Mouse (Mus musculus): ENCODE measurements around the gene Ssx2ip.

The Ssx2ip gene

GRCm38 (mm10) chr3:146404311-146405201 is at the start of gene Ssx2ip:
Gene Ssx2ip, plus strand, starts transcription at chr3:146404642.
- DNase-seq (ENCODE audit: low read depth, low spot score), result peak; percentile 85

DNA sequence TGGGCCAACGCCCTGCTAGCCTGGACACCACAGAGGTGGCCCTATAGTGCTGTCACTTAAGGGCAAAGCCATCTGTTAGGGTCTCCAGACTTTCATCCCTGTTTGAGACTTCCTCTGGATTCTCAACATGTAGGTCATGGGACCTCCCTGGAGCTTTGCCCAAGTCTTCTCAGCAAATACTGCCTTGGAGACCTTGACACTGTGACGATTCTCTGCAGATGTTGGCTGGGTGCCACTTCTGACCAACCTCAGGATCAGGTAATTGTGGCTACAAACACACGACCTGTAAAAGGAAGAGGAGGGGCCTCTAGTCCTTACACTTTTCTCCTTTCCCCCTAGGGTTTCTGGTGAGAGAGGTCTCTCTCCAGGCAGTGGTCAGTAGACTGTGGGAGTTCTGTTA is 49.3 kb upstream of the Ssx2ip start:
- DNase-seq (ENCODE audit: low read depth, low spot score), result no peak

DNA sequence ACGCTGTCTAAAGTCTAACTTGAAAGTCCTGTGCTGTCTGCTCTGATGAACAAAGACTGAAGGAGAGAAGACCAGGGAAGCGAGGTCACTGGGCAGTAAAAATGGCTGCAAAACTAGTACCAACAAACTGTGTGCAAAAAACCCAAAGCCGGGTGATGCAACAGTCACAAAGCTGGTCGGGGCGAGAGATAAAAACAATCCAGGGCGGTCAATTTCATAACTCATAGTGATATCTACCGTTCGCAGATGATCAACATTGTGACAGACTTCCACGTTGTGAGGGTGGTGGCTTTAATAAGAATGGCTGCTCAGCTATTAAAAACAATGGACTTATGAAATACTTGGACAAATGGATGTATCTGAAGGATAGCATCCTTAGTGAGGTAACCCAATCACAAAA is 39.0 kb upstream of the Ssx2ip start:
- no peak for DNase-seq (ENCODE audit: low read depth, low spot score)

GRCm38 (mm10) chr3:146367058-146367457 is 37.4 kb upstream of the Ssx2ip start:
- no peak for DNase-seq (ENCODE audit: low read depth, low spot score)

DNA sequence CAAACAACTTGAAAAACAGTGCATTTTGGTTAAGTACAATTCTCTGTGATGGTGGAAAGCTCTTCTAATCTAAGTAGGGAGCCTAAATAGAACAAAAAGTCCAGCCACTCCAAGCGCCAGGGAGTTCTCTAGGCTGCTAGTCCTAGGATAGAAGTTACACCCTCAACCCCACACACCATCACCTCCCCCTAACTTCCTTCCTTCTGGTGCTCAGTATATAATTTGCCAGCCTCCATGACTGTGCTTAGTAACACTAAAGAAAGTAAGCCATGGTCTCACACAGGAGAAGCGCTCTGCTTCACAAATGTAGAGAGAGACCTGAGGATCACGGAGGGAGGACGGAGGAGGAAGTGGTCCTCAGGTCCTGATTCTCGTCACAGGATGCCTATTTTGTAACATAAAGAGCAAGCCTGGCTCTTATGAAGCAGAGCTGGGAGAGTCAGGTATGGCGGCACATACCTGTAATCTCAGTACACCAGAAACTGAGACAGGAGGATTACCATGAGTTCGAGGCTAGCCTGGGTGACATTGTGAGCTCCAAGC is 33.8 kb upstream of the Ssx2ip start:
- DNase-seq (ENCODE audit: low read depth, low spot score), result peak; percentile 44

DNA sequence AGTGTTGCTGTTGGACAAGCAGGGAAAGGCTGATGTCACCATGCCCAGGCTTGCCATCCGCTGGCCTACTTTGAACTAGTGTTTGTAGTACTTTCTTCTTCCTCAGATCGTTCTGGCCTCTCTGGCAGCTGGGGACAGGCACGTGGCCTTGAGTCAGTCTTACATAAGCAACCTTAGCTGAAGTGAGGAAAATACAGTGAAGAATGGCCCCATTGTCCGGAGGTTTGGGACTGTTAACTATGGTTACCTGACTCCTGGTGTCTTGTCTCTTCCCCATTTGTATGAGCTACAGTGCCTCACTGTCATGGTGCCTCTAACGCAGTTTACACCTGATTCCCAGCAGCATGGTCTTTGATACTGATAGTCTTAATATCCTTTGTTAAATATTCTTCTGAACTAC is 33.2 kb upstream of the Ssx2ip start:
- DNase-seq (ENCODE audit: low read depth, low spot score), result no peak

DNA sequence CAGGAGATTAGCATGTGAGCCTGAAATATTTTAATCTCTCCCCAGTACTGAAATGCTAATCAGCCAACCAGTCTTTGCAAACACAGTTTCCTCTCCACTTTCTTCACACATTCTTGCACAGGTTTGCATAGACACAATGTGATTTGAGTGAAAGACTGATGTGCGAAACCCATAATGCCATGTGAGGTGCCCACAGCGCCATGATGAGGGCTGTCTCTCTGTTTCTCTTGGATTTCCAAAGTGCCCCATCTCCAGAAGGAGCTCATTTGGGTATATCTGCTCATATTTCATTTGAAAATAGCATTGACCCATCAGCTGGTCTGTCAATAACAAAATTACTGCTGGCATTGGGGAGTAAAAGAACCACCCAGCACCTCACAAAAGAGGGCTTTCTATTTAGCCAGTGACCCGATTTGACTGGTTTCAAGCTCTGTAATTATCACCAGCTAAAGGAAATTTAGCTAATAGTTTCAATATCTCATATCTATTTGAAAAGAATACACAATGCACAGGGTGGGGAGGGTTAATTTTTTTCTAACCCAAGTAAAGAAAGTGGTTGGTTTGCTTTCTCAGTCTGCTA is 29.8 kb upstream of the Ssx2ip start:
- no peak for DNase-seq (ENCODE audit: low read depth, low spot score)

DNA sequence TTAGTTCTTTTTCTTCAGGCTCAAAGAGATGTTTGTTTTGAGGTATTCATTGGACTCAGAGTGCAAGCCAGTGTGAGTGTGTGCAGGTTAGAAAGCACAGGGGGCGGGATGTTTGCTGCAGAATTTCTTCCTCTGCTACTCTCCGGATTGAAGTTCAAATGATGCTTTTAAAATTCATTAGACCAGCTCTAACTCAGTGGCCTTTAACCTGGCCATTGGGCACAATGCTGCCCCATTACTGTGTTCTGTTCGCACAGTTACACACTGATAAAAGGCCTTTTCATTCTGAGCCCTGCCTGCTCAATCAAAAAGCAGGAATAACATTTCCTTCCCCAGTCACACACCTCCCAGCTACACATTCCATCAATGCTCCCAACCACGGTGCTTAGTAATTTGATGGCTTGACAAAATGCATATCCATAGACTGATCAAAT is 29.2 kb upstream of the Ssx2ip start:
- no peak for DNase-seq (ENCODE audit: low read depth, low spot score)

DNA sequence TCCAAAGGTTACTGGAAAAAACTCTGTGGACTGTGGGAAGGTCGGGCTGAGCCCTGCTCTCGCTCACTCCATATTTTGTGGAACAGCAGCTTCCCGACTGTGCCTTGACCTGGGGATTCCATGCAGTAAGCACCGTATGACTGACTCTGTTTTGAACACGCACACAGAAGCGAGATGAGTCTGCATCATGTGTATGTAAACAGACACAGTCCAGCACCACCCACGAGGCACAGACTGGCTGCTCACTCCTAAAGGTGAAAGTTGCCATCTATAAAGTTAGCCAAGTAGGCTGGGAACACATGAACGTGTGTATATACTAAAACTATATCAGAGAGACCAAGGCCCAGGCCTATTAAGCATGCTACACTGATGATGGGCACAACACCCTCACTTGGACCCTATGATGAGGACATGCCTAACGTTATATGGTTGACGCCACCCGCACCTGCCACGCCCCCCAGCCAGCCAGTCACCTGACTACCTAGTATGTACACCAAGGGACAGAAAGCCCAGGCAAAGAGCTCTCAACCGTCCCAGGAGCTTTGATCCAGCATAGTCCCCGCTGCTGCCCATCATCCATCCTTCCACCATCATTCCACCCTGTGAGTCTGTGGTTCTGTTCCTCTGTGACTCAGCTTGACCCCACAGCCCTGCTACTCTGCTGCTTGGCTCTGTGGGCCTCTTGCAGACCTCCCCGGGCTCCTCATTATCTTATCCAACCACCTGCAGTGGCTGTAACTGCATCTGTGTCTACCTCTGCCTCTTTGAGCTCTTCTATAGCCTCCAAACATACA is 27.9 kb upstream of the Ssx2ip start:
- DNase-seq (ENCODE audit: low read depth, low spot score), result no peak

- DNase-seq (ENCODE audit: low read depth, low spot score), result no peak
Observed at GRCm38 (mm10) chr3:146377216-146377615, 27.2 kb upstream of the Ssx2ip start.

- DNase-seq (ENCODE audit: low read depth, low spot score), result no peak
Observed at GRCm38 (mm10) chr3:146378753-146379152, 25.7 kb upstream of the Ssx2ip start.

DNA sequence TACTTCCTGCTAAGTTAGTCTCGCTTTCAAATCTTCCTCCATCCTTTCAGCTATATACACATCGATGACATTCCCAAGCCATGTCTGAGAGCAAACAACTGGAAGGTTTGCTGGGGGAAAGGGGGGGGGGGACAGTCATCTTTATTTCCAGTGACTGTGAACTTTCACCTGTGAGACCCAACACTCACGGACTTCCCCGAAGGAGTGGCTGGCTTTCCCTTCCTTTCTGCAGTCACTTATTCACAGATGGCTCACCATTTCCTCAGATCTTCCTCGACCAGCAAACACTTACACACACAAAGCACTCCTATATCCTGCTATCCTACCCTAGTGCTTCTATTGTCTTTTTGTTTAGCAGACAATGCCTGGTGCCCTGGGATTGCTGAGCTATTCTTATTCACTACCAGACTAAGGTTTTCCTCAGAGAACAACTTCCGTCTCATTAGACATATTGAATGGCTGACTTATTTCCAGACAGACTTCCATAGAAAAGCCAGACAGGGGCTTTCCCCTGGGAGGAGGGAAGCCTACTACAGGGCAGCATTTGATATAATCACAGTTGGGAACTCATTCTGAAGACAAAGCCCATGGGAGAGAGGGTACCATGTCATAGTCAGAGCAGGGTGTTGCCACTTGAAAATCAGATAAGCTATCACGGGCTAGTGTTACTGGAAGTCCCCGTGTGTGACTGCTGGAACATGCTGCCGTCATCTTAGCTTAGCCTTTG is 24.5 kb upstream of the Ssx2ip start:
- DNase-seq (ENCODE audit: low read depth, low spot score), result no peak

- DNase-seq (ENCODE audit: low read depth, low spot score), result no peak
Observed at GRCm38 (mm10) chr3:146380874-146381273, 23.6 kb upstream of the Ssx2ip start.

- no peak for DNase-seq (ENCODE audit: low read depth, low spot score)
Observed at GRCm38 (mm10) chr3:146381471-146381870, 23.0 kb upstream of the Ssx2ip start.

DNA sequence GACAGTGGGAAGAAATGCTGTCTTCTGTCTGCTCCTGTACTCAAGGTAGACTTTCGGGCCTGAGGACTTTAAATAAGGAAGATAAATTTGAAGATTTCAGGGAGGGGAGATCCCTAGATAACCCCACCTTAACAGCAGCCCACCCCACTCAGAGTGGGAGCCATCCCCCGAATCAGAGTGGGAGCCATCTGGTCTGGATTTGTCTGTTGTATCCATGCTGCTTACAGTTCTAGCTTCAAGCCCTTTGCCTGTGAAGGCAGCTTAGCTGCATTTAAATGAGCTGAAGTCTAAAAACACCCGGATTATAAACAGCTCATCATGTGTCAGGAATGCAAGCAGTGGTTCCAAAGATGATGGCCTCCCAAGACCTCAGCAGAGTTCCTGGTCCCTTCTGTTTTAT is 17.6 kb upstream of the Ssx2ip start:
- no peak for DNase-seq (ENCODE audit: low read depth, low spot score)

GRCm38 (mm10) chr3:146392656-146393321 is 11.7 kb upstream of the Ssx2ip start:
- DNase-seq (ENCODE audit: low read depth, low spot score), result no peak

DNA sequence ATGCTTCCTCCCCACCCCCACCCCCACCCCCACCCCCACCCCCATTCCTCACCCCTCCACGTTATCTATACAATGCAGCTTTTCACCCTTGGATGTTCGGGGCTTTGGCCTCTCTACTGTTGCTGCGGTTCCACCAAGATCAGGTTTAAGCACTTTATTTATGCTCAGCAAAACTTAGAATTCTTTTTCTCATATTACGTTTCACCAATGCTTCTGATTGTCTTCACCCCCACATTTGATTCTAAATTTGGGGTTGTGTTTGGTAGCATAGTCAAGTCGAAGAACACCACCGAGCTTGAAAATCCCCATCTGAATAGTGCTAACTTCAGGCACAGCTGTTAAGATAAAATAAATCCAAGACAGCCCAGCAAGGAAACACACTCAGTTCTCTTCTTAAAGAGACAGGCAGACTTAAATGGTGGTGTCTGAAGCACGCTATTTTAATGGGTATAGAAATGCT is 10.8 kb upstream of the Ssx2ip start:
- peak; percentile 88 for DNase-seq (ENCODE audit: low read depth, low spot score)

DNA sequence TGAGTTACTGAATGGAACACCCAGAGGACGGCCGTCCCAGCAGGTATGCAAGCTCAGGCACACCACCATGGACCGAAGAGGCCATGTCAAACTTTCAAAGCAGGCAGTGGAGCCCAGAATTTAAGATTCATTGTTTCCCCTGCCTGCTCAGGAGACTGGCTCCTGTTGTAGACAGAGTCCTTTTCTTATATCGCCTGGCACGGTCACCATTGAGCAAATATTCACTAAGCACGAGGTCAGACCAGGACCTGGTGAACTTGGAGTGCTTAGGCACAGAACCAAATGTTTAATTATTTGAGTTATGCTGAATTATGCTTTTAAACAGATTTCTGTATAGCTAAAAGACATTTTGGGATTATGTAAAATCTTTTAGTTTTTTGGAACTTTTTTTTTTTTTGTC is 8.2 kb upstream of the Ssx2ip start:
- no peak for DNase-seq (ENCODE audit: low read depth, low spot score)

GRCm38 (mm10) chr3:146396934-146397333 is 7.5 kb upstream of the Ssx2ip start:
- DNase-seq (ENCODE audit: low read depth, low spot score), result no peak

- DNase-seq (ENCODE audit: low read depth, low spot score), result no peak
Observed at GRCm38 (mm10) chr3:146397847-146398246, 6.6 kb upstream of the Ssx2ip start.

GRCm38 (mm10) chr3:146399203-146399602 is 5.2 kb upstream of the Ssx2ip start:
- DNase-seq (ENCODE audit: low read depth, low spot score), result no peak

All from telencephalon, adult 2 months (tissue).